Mouse (Mus musculus) lung, embryonic 14.5 days (tissue): ENCODE data around the gene Susd1. TPM values are rescaled to one million over a fixed set of nuclear protein-coding genes. Genes with fewer than 3 reads are reported as not detected.

ENCODE experiments used
- ATAC-seq: fragments of 200-750 bp; cut with Nextera tagmentation; 2 replicates; pipeline ENCODE4 v1.8.0; 2017; ENCODE audit warnings: mild to moderate bottlenecking, moderate TSS enrichment, moderate library complexity; ENCODE audit not compliant: insufficient read depth
- DNase-seq: peaks from one replicate; pipeline ENCODE4 v3.0.0-alpha.2; 2015
- H3K27ac ChIP-seq: fragments of 300-500 bp; sonication (generic); 2 replicates; pipeline ENCODE4 v1.5.1; 2014; ENCODE audit warnings: low read depth, mild to moderate bottlenecking, moderate library complexity
- H3K27me3 ChIP-seq: fragments of 300-500 bp; sonication (generic); 2 replicates; pipeline ENCODE4 v1.6.1; 2014; ENCODE audit warnings: low read length, control low read depth; ENCODE audit not compliant: insufficient read depth
- H3K36me3 ChIP-seq: fragments of 300-500 bp; sonication (generic); 2 replicates; pipeline ENCODE4 v1.6.1; 2014; ENCODE audit warnings: control low read depth; ENCODE audit not compliant: insufficient read depth
- H3K4me1 ChIP-seq: fragments of 300-500 bp; sonication (generic); 2 replicates; pipeline ENCODE4 v1.6.1; 2014; ENCODE audit warnings: antibody characterized with exemption, control low read depth; ENCODE audit not compliant: insufficient read depth
- H3K4me2 ChIP-seq: fragments of 300-500 bp; sonication (generic); 2 replicates; pipeline ENCODE4 v1.6.1; 2014; ENCODE audit warnings: mild to moderate bottlenecking
- H3K4me3 ChIP-seq: fragments of 300-500 bp; sonication (generic); 2 replicates; pipeline ENCODE4 v1.5.1; 2014; ENCODE audit warnings: low read depth, low read length
- H3K9ac ChIP-seq: fragments of 300-500 bp; sonication (generic); 2 replicates; pipeline ENCODE4 v1.6.1; 2014
- H3K9me3 ChIP-seq: fragments of 300-500 bp; sonication (generic); 2 replicates; pipeline ENCODE4 v1.6.1; 2016; ENCODE audit warnings: low read depth, low read length, control low read depth
- CTCF ChIP-seq: IDR thresholded peaks from 2 replicates; pipeline ENCODE4 v1.5.1; 2016; ENCODE audit warnings: antibody characterized with exemption, low read depth
- WGBS: fragments of 180-500 bp; shearing (Covaris S2); extraction: QIAGEN DNeasy Blood & Tissue Kit; methylation state at CpG from one replicate; pipeline ENCODE4 v1.1.7; 2014; 5-methylcytosine and 5-hydroxymethylcytosine counted together
- polyA plus RNA-seq: library from polyadenylated mRNA; unstranded; fragments of >200 nt; fragmentation: Nextera tagmentation; extraction: Ambion mirVana; gene quantifications from 2 replicates; pipeline ENCODE4 v1.2.1, GENCODE M21; 2014

Susd1 gene
- polyA plus RNA-seq, 1 experiment from 2014 or later = 5.1 TPM

- TF ChIP-seq CTCF = no peak
- Histone ChIP-seq H3K4me3 (no peak overlapping the region), H3K36me3 (no peaks in the 10 kb centered on the region), H3K9me3 (no peaks in the 10 kb centered on the region), H3K4me1 (peaks cover 8% of the 10 kb centered on the region), H3K27me3 (no peaks in the 10 kb centered on the region), H3K9ac (no peak overlapping the region), H3K27ac (peak overlapping the region; percentile 79), H3K4me2 (no peak overlapping the region)
- ATAC-seq (peak; percentile 56; the same call in 1 of the 2 replicates), DNase-seq (peak; percentile 31)
- WGBS = 39% methylated on average over 10 of the region's 10 CpGs
These were observed 107.3 kb downstream of the Susd1 start for GRCm38 (mm10) chr4:59330961-59331604.

- Histone ChIP-seq H3K27me3 (no peaks in the 10 kb centered on the region), H3K4me2 (no peak overlapping the region), H3K4me3 (no peak overlapping the region), H3K36me3 (no peaks in the 10 kb centered on the region), H3K4me1 (peaks cover 4% of the 10 kb centered on the region; the same call in 1 of the 2 replicates), H3K9me3 (no peaks in the 10 kb centered on the region), H3K9ac (no peak overlapping the region), H3K27ac (peak overlapping the region; percentile 42; the same call in 1 of the 2 replicates)
- ATAC-seq (no peak), DNase-seq (peak; percentile 26)
- WGBS = 76% methylated on average over 19 of the region's 19 CpGs
- TF ChIP-seq CTCF = no peak
These were observed 108.8 kb downstream of the Susd1 start for GRCm38 (mm10) chr4:59329461-59330304.

- Histone ChIP-seq H3K9ac (no peak overlapping the region), H3K9me3 (no peaks in the 10 kb centered on the region), H3K27ac (no peak overlapping the region), H3K4me2 (no peak overlapping the region), H3K4me1 (peaks cover 4% of the 10 kb centered on the region; the same call in 1 of the 2 replicates), H3K36me3 (no peaks in the 10 kb centered on the region), H3K27me3 (no peaks in the 10 kb centered on the region), H3K4me3 (no peak overlapping the region)
- no peak for TF ChIP-seq CTCF
- ATAC-seq = no peak
- no peak for DNase-seq
- WGBS = 92% methylated on average over 7 of the region's 7 CpGs
These were observed 109.6 kb downstream of the Susd1 start for GRCm38 (mm10) chr4:59328821-59329220.

GRCm38 (mm10) chr4:59327986-59328385 lies 110.4 kb downstream of the Susd1 start:
- no peaks in the 10 kb centered on the region for H3K36me3 ChIP-seq
- WGBS = 90% methylated on average over 5 of the region's 5 CpGs
- no peak for DNase-seq
- H3K4me1 ChIP-seq = peaks cover 10% of the 10 kb centered on the region
- H3K4me3 ChIP-seq = no peak overlapping the region
- no peak for ATAC-seq
- H3K4me2 ChIP-seq = no peak overlapping the region
- no peaks in the 10 kb centered on the region for H3K27me3 ChIP-seq
- H3K9ac ChIP-seq = no peak overlapping the region
- no peaks in the 10 kb centered on the region for H3K9me3 ChIP-seq
- no peak for TF ChIP-seq CTCF
- H3K27ac ChIP-seq = no peak overlapping the region

GRCm38 (mm10) chr4:59326031-59326760 lies 112.2 kb downstream of the Susd1 start:
- no peak for DNase-seq
- ATAC-seq = no peak
- Histone ChIP-seq H3K27ac (no peak overlapping the region), H3K9ac (no peak overlapping the region), H3K4me2 (no peak overlapping the region), H3K36me3 (no peaks in the 10 kb centered on the region), H3K27me3 (no peaks in the 10 kb centered on the region), H3K4me3 (no peak overlapping the region), H3K9me3 (no peaks in the 10 kb centered on the region), H3K4me1 (peaks cover 9% of the 10 kb centered on the region)
- 74% methylated on average over 6 of the region's 6 CpGs for WGBS
- TF ChIP-seq CTCF = no peak

- Histone ChIP-seq H3K36me3 (no peaks in the 10 kb centered on the region), H3K27ac (no peak overlapping the region), H3K9ac (no peak overlapping the region), H3K27me3 (no peaks in the 10 kb centered on the region), H3K4me1 (peaks cover 8% of the 10 kb centered on the region), H3K4me3 (no peak overlapping the region), H3K9me3 (no peaks in the 10 kb centered on the region), H3K4me2 (no peak overlapping the region)
- 82% methylated on average over 5 of the region's 5 CpGs for WGBS
- ATAC-seq (no peak), DNase-seq (no peak)
- TF ChIP-seq CTCF = no peak
These were observed 114.1 kb downstream of the Susd1 start for GRCm38 (mm10) chr4:59324317-59324716.

GRCm38 (mm10) chr4:59323231-59323651 lies 115.2 kb downstream of the Susd1 start:
- Histone ChIP-seq H3K9me3 (no peaks in the 10 kb centered on the region), H3K27me3 (no peaks in the 10 kb centered on the region), H3K27ac (peak overlapping the region; percentile 60), H3K4me2 (no peak overlapping the region), H3K4me1 (peaks cover 13% of the 10 kb centered on the region), H3K4me3 (no peak overlapping the region), H3K36me3 (no peaks in the 10 kb centered on the region), H3K9ac (no peak overlapping the region)
- ATAC-seq = peak; percentile 65; the same call in 1 of the 2 replicates
- peak; percentile 59 for DNase-seq
- no peak for TF ChIP-seq CTCF
- WGBS = 12% methylated on average over 7 of the region's 7 CpGs
